Mouse (Mus musculus) CH12.LX (cell line): ENCODE measurements around the gene Fbxw27. TPM values are rescaled to one million over a fixed set of nuclear protein-coding genes. Genes with fewer than 3 reads are reported as not detected.

Experiments used
- DNase-seq: peaks from one replicate; pipeline ENCODE4 v3.0.0-alpha.2; 2013; ENCODE audit errors: extremely low read depth
- H3K27ac ChIP-seq: 2 replicates; pipeline ENCODE4 v1.5.1; 2012; ENCODE audit warnings: low read depth, mild to moderate bottlenecking, control low read depth, moderate library complexity; ENCODE audit not compliant: insufficient read depth
- H3K27me3 ChIP-seq: replicated peaks from 2 replicates; pipeline ENCODE3; 2012; ENCODE audit warnings: inconsistent platforms
- H3K36me3 ChIP-seq, 2 experiments: replicated peaks in 1 of 2; 2 replicates each; pipeline versions ENCODE3 to v1.6.1; 2012; ENCODE audit warnings: inconsistent platforms in 1 of 2, low read length in 1 of 2, mild to moderate bottlenecking in 1 of 2, mixed read lengths in 1 of 2, moderate library complexity in 1 of 2; ENCODE audit not compliant: control insufficient read depth in 1 of 2, insufficient read depth in 1 of 2
- H3K4me1 ChIP-seq, 2 experiments: 2 replicates each; pipeline ENCODE4 v1.6.1; 2012; ENCODE audit warnings: inconsistent platforms in 1 of 2, moderate library complexity in 1 of 2; ENCODE audit not compliant: insufficient read depth in 2 of 2, control insufficient read depth in 1 of 2
- H3K4me2 ChIP-seq: 2 replicates; pipeline ENCODE4 v1.6.1; 2012; ENCODE audit warnings: low read depth, mild to moderate bottlenecking, control low read depth; ENCODE audit not compliant: poor library complexity, insufficient read depth, severe bottlenecking
- H3K4me3 ChIP-seq, 3 experiments: fragments of 150-350 bp in 1 of 3; sonication (generic) in 1 of 3; replicated peaks in 1 of 3; 2 replicates each; pipeline versions ENCODE3 to v1.5.1; 2011 to 2012; ENCODE audit warnings: low read depth in 2 of 3, low read length in 2 of 3, mild to moderate bottlenecking in 2 of 3, moderate library complexity in 2 of 3, control low read depth in 1 of 3, improper control_type of control experiment in 1 of 3, inconsistent platforms in 1 of 3, mixed read lengths in 1 of 3; ENCODE audit not compliant: poor library complexity in 1 of 3
- H3K79me2 ChIP-seq: replicated peaks from 2 replicates; pipeline ENCODE4 v1.6.1; 2012; ENCODE audit warnings: mild to moderate bottlenecking, moderate library complexity; ENCODE audit not compliant: control insufficient read depth, poor library complexity, insufficient read depth, severe bottlenecking; ENCODE audit errors: extremely low read depth
- H3K9ac ChIP-seq: 2 replicates; pipeline ENCODE4 v1.6.1; 2012; ENCODE audit warnings: low read depth, mild to moderate bottlenecking, control low read depth, moderate library complexity; ENCODE audit not compliant: insufficient read depth
- H3K9me3 ChIP-seq: replicated peaks from 2 replicates; pipeline ENCODE3; 2012; ENCODE audit warnings: low read length, inconsistent platforms, mixed read lengths
- CHD2 ChIP-seq: IDR thresholded peaks from 2 replicates; pipeline ENCODE4 v1.6.1; 2011; ENCODE audit warnings: low read length, improper control_type of control experiment
- CTCF ChIP-seq, 2 experiments: IDR thresholded peaks in 1 of 2; conservative IDR thresholded peaks in 1 of 2; 2 replicates each; pipeline ENCODE4 v1.5.1; 2011 to 2012; ENCODE audit warnings: low read depth in 2 of 2, low read length in 2 of 2, improper control_type of control experiment in 1 of 2, inconsistent platforms in 1 of 2, mild to moderate bottlenecking in 1 of 2, moderate library complexity in 1 of 2
- EP300 ChIP-seq: IDR thresholded peaks from 2 replicates; pipeline ENCODE4 v1.6.1; 2011; ENCODE audit warnings: low read length, improper control_type of control experiment
- ETS1 ChIP-seq: conservative IDR thresholded peaks from 2 replicates; pipeline ENCODE4 v1.6.1; 2012; ENCODE audit warnings: low read depth, mild to moderate bottlenecking, inconsistent platforms, low read length, improper control_type of control experiment, moderate library complexity
- GABPA ChIP-seq: IDR thresholded peaks from 2 replicates; pipeline ENCODE4 v1.6.1; 2012; ENCODE audit warnings: low read depth, low read length, improper control_type of control experiment, inconsistent platforms; ENCODE audit not compliant: insufficient replicate concordance
- JUN ChIP-seq: IDR thresholded peaks from 2 replicates; pipeline ENCODE4 v1.6.1; 2011; ENCODE audit warnings: low read depth, mild to moderate bottlenecking, low read length, improper control_type of control experiment, moderate library complexity; ENCODE audit not compliant: insufficient read depth
- MAFK ChIP-seq: IDR thresholded peaks from 2 replicates; pipeline ENCODE4 v1.6.1; 2011; ENCODE audit warnings: low read length, improper control_type of control experiment; ENCODE audit not compliant: insufficient replicate concordance
- MAZ ChIP-seq: IDR thresholded peaks from 2 replicates; pipeline ENCODE4 v1.6.1; 2012; ENCODE audit warnings: low read depth, mild to moderate bottlenecking, inconsistent platforms, low read length, improper control_type of control experiment, moderate library complexity
- MXI1 ChIP-seq: IDR thresholded peaks from 2 replicates; pipeline ENCODE4 v1.6.1; 2011; ENCODE audit warnings: mild to moderate bottlenecking, low read depth, low read length, improper control_type of control experiment
- NELFE ChIP-seq: IDR thresholded peaks from 2 replicates; pipeline ENCODE4 v1.6.1; 2011; ENCODE audit warnings: low read depth, low read length, improper control_type of control experiment
- PAX5 ChIP-seq: IDR thresholded peaks from 2 replicates; pipeline ENCODE4 v1.6.1; 2012; ENCODE audit warnings: low read length, inconsistent platforms, mixed read lengths
- POLR2A ChIP-seq: IDR thresholded peaks from 2 replicates; pipeline ENCODE4 v1.6.1; 2011; ENCODE audit warnings: low read depth, mild to moderate bottlenecking, improper control_type of control experiment, low read length
- RAD21 ChIP-seq: IDR thresholded peaks from 2 replicates; pipeline ENCODE4 v1.6.1; 2011; ENCODE audit warnings: low read depth, mild to moderate bottlenecking, low read length, improper control_type of control experiment, moderate library complexity
- TBP ChIP-seq: conservative IDR thresholded peaks from 2 replicates; pipeline ENCODE4 v1.6.1; 2011; ENCODE audit warnings: low read depth, low read length, improper control_type of control experiment
- USF1 ChIP-seq: IDR thresholded peaks from 2 replicates; pipeline ENCODE4 v1.6.1; 2014; ENCODE audit warnings: low read depth, mild to moderate bottlenecking, inconsistent platforms, low read length, improper control_type of control experiment
- ZC3H11A ChIP-seq: IDR thresholded peaks from 2 replicates; pipeline ENCODE4 v1.6.1; 2012; ENCODE audit warnings: low read depth, mild to moderate bottlenecking, inconsistent platforms, low read length, improper control_type of control experiment
- ZKSCAN1 ChIP-seq: IDR thresholded peaks from 2 replicates; pipeline ENCODE4 v1.6.1; 2012; ENCODE audit warnings: low read depth, inconsistent platforms, low read length, improper control_type of control experiment, borderline replicate concordance
- ZNF384 ChIP-seq: IDR thresholded peaks from 2 replicates; pipeline ENCODE4 v1.6.1; 2012; ENCODE audit warnings: low read depth, low read length, improper control_type of control experiment, inconsistent platforms
- dilution Hi-C: fragments of 300-500 bp; cut with MboI; formaldehyde crosslinking; loops from 2 replicates; pipeline ENCODE4 v1.14.3; 2020; ENCODE audit warnings: low sequenced_read_pairs; ENCODE audit not compliant: extremely low pct_unique_long_range_greater_than_20kb, extremely low pct_ligation_motif_present
- in situ Hi-C: fragments of 300-500 bp; cut with MboI; formaldehyde crosslinking; loops from 3 replicates; pipeline ENCODE4 v1.14.3; 2019; ENCODE audit warnings: low sequenced_read_pairs, low pct_ligation_motif_present, low pct_unique_long_range_greater_than_20kb, mixed read lengths
- polyA plus RNA-seq: library from polyadenylated mRNA; unstranded; fragments of >175 nt; gene quantifications from 2 replicates; pipeline ENCODE4 v1.2.1, GENCODE M21; 2012; ENCODE audit warnings: low read depth; ENCODE audit not compliant: insufficient read length
- total RNA-seq, 2 experiments: library from RNA; depleted of rRNA; stranded (reverse); fragments of 300-350 nt in 1 of 2; fragments of >200 nt in 1 of 2; gene quantifications; 2 replicates each; pipeline ENCODE4 v1.2.3; 2012 to 2014

Gene Fbxw27
- total and polyA plus RNA-seq, 3 experiments: not detected

- Histone ChIP-seq H3K4me1 (no peaks in the 10 kb centered on the region), H3K36me3 (no peaks in the 10 kb centered on the region), H3K79me2 (no peaks in the 10 kb centered on the region), H3K27ac (no peak within 1 kb of the TSS), H3K27me3 (peaks cover 56% of the 10 kb centered on the region), H3K9me3 (no peaks in the 10 kb centered on the region), H3K9ac (no peak within 1 kb of the TSS), H3K4me3 (no peak within 1 kb of the TSS), H3K4me2 (no peak within 1 kb of the TSS; the same call in 1 of the 2 replicates)
- dilution Hi-C loops (no loop called here), in situ Hi-C loops (no loop called here)
- TF ChIP-seq USF1: no peak
- no peak for DNase-seq
Measured at GRCm38 (mm10) chr9:109811980-109812379, 21.5 kb upstream of the Fbxw27 start, which contains the start of gene Spink8. TSS of gene Spink8 (plus strand) at chr9:109812280.

- dilution Hi-C loops: no loop called here
- DNase-seq: no peak
- in situ Hi-C loops: no loop called here
- Histone ChIP-seq H3K79me2 (no peaks in the 10 kb centered on the region), H3K36me3 (no peaks in the 10 kb centered on the region), H3K4me3 (no peak overlapping the region), H3K9me3 (peaks cover 6% of the 10 kb centered on the region), H3K27me3 (peaks cover 38% of the 10 kb centered on the region), H3K9ac (no peak overlapping the region), H3K4me1 (no peaks in the 10 kb centered on the region), H3K4me2 (no peak overlapping the region), H3K27ac (no peak overlapping the region)
- TF ChIP-seq RAD21 (no peak), MXI1 (no peak), CTCF (conservative IDR thresholded peaks at IDR 0.05 in 1 of 2, IDR thresholded peaks at IDR 0.05 in 1 of 2; ENCODE audit: low read depth in 2 of 2, low read length in 2 of 2) (no peak), POLR2A (no peak), GABPA (no peak), JUN (no peak), PAX5 (no peak), ZC3H11A (no peak), ZNF384 (no peak), CHD2 (no peak), EP300 (no peak), ETS1 (no peak), NELFE (no peak), ZKSCAN1 (no peak), TBP (no peak), MAFK (no peak), MAZ (no peak)
Measured at GRCm38 (mm10) chr9:109807898-109808297, 17.4 kb upstream of the Fbxw27 start.
